Mouse (Mus musculus): ENCODE measurements around the gene Kdm2a. TPM values are rescaled to one million over a fixed set of nuclear protein-coding genes. Genes with fewer than 3 reads are reported as not detected.

Kdm2a gene
- total RNA-seq (2012; rRNA removed) = 20.3 and 24.8 TPM in 2 replicates
- 10 to 100 TPM in 1 of 2 experiments, not detected in 1; 55.9 TPM for polyA plus RNA-seq (2012; ENCODE audit: insufficient read depth in 1 of 2, insufficient read length in 2 of 2, low read depth in 1 of 2, low replicate concordance in 2 of 2, missing spikeins in 1 of 2)

DNA sequence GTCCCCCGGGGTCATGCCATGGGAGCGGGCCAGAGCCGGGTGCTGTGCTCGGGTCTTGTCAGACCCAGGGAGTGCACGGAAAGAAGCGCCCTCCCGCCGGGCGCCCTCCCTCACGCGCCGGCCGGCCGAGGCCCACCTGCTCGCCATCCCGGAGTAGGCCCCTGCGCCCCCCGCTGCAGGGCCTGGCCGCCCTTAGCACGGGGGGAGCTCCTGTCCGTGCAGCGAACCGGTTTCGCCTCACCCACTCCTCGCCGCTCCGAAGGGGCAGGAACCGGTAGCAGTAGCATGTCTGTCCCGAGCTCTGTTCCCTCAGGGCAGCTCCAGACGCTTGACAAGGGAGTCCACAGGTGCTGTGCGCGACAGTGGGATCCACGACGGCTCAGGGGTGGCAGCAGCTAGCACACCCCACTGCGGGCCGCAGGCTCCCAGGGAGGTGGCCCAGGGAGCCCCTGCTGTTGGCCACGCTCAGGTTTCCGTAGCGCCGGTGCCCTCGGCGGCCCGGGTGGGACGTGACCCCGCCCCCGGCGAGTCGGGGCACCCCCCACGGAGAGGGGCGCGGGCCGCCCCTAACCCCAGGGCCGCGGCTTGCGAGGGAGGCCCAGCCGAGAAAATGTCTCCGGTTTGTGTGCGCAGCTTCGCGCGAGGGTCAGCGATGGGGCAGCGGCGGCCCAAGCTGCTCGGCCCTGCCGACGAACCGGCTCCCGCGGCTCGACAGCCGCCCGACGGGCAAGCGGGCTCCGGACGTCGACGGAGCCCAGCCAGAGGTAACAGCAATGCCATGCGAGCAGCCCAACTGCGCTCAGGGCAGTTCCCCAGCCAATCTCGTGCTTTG is at the start of gene Kdm2a:
Gene Kdm2a (minus strand): TSS at position 488 of the 832 bp plus-strand sequence.
- Histone ChIP-seq H3K9me3 (replicated peaks; ENCODE audit: insufficient read depth, low read length) (no peaks in the 10 kb centered on the region), H3K79me2 (ENCODE audit: control insufficient read depth, insufficient read depth, low read length, poor library complexity) (peaks cover 38% of the 10 kb centered on the region), H3K27ac (ENCODE audit: control insufficient read depth, low read depth, low read length) (peak within 1 kb of the TSS; percentile 97), H3K27me3 (ENCODE audit: control insufficient read depth in 1 of 2, insufficient read depth in 2 of 2, low read length in 2 of 2) (no peaks in the 10 kb centered on the region), H3K4me3 (ENCODE audit: control insufficient read depth in 1 of 2, insufficient read depth in 1 of 2, low read depth in 2 of 2, low read length in 2 of 2) (peak within 1 kb of the TSS; percentile 93 to 96), H3K9ac (ENCODE audit: control insufficient read depth, low read depth, low read length, poor library complexity, severe bottlenecking) (peak within 1 kb of the TSS; percentile 97), H3K4me1 (ENCODE audit: control insufficient read depth in 1 of 2, insufficient read depth in 2 of 2, low read length in 2 of 2) (peaks cover 8 to 16% of the 10 kb centered on the region in 2 experiments), H3K36me3 (ENCODE audit: control insufficient read depth in 1 of 2, insufficient read depth in 2 of 2, low read length in 2 of 2) (peaks cover 5 to 28% of the 10 kb centered on the region in 2 experiments; a peak in 3 of 4 replicates)
- DNase-seq (ENCODE audit: low read depth, low spot score) = peak; percentile 70
- TF ChIP-seq CHD1 (IDR thresholded peaks at IDR 0.05; ENCODE audit: low read depth, low read length) (peak; percentile 92), MAFK (IDR thresholded peaks at IDR 0.05; ENCODE audit: borderline replicate concordance, low read depth, low read length) (no peak), NELFE (IDR thresholded peaks at IDR 0.05; ENCODE audit: low read depth, low read length) (peak; percentile 64), TCF12 (IDR thresholded peaks at IDR 0.05; ENCODE audit: low read depth, low read length) (0 out of 2 replicates have a peak, but pooled peaks have one; percentile 37), GABPA (IDR thresholded peaks at IDR 0.05; ENCODE audit: low read depth, low read length) (no peak), GATA1 (IDR thresholded peaks at IDR 0.05; ENCODE audit: low read depth, low read length) (no peak), BHLHE40 (IDR thresholded peaks at IDR 0.05; ENCODE audit: borderline replicate concordance, low read depth, low read length) (peak; percentile 9; the same call in 1 of the 2 replicates), ZMIZ1 (IDR thresholded peaks at IDR 0.05; ENCODE audit: low read depth, low read length) (0 out of 2 replicates have a peak, but pooled peaks have one; percentile 29), JUND (IDR thresholded peaks at IDR 0.05; ENCODE audit: low read depth, low read length) (no peak), MYC (IDR thresholded peaks at IDR 0.05; ENCODE audit: low read depth, low read length) (0 out of 2 replicates have a peak, but pooled peaks have one; percentile 34), TBP (IDR thresholded peaks at IDR 0.05; ENCODE audit: low read depth, low read length) (no peak), TAL1 (IDR thresholded peaks at IDR 0.05; ENCODE audit: low read length) (no peak), CTCF (IDR thresholded peaks at IDR 0.05 in 2 of 3, conservative IDR thresholded peaks at IDR 0.05 in 1 of 3; ENCODE audit: control insufficient read depth in 1 of 3, insufficient read depth in 1 of 3, low read depth in 2 of 3, low read length in 3 of 3, poor library complexity in 1 of 3, severe bottlenecking in 1 of 3) (no peak), EP300 (IDR thresholded peaks at IDR 0.05; ENCODE audit: low read depth in 1 of 2, low read length in 2 of 2) (no peak; a peak in 1 of 4 replicates), HCFC1 (IDR thresholded peaks at IDR 0.05; ENCODE audit: low read depth, low read length) (peak; percentile 46; the same call in 1 of the 2 replicates), MXI1 (IDR thresholded peaks at IDR 0.05; ENCODE audit: low read depth, low read length) (peak; percentile 44), USF1 (IDR thresholded peaks at IDR 0.05; ENCODE audit: low read depth, low read length) (no peak), POLR2A (IDR thresholded peaks at IDR 0.05; ENCODE audit: control insufficient read depth in 1 of 2, insufficient read depth in 1 of 2, low read depth in 1 of 2, low read length in 2 of 2, poor library complexity in 1 of 2) (peak; percentile 50 to 56; a peak in 2 of 4 replicates), ETS1 (IDR thresholded peaks at IDR 0.05; ENCODE audit: low read depth, low read length) (0 out of 2 replicates have a peak, but pooled peaks have one; percentile 15), MAZ (IDR thresholded peaks at IDR 0.05; ENCODE audit: low read depth, low read length) (peak; percentile 53; the same call in 1 of the 2 replicates), MAX (IDR thresholded peaks at IDR 0.05; ENCODE audit: low read length) (peak; percentile 81), UBTF (IDR thresholded peaks at IDR 0.05; ENCODE audit: borderline replicate concordance, insufficient read depth, low read depth, low read length) (peak; percentile 27; the same call in 1 of the 2 replicates)

Data from MEL (cell line).